Mouse (Mus musculus) stomach, postnatal 0 days (tissue): ENCODE results near the gene Tcf7.

ENCODE experiments used
- CTCF ChIP-seq: IDR thresholded peaks from 2 replicates; pipeline ENCODE4 v1.5.1; 2016; ENCODE audit warnings: antibody characterized with exemption, low read depth, mild to moderate bottlenecking, moderate library complexity
- EP300 ChIP-seq: optimal IDR thresholded peaks from 2 replicates; pipeline ENCODE3; 2016; ENCODE audit warnings: antibody characterized with exemption

GRCm38 (mm10) chr11:52279611-52280145 lies 3.1 kb downstream of the Tcf7 start:
- no peak for TF ChIP-seq EP300
- no peak for TF ChIP-seq CTCF
